20 mouse cellular contexts compared by ENCODE assay signal in the genomic region with DNA sequence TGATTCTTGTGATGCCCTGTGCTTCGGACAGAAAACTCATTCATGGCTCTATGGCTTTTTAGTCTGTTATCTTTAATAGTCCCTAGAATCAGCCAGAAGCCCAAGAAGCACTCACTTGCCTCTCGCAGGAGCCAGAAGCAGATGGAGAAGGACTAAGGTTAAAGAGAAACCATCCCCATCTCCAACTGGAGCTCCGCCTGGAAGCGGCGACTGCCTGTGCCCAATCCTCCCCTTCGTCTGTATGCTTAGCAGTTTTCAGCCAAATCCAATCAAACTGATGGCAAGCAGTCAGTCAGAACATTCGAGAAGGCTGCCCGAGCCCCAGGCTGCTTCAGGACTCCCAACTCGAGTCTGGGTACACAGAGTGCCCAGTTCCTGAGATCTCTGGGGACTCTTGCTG.
"Had no signal": no experiment of that assay in that cellular context is flagged by ENCODE, and none has a peak within 500 bp of the region (broad histone marks: within the 10 kb centered on the region; RNA-seq: fewer than 3 reads in every experiment).

No protein-coding gene starts in this region.

- H3K36me3 ChIP-seq: limb, embryonic 12.5 days; limb, embryonic 15.5 days; midbrain, embryonic 12.5 days; midbrain, embryonic 15.5 days; neural tube, embryonic 12.5 days; neural tube, embryonic 15.5 days; stomach, embryonic 15.5 days had no signal

- H3K4me1 ChIP-seq: midbrain, embryonic 12.5 days; stomach, embryonic 15.5 days had no signal

- H3K9me3 ChIP-seq: limb, embryonic 12.5 days; limb, embryonic 15.5 days; midbrain, embryonic 12.5 days; midbrain, embryonic 15.5 days; neural tube, embryonic 12.5 days; neural tube, embryonic 15.5 days; stomach, embryonic 15.5 days had no signal

- H3K4me3 ChIP-seq: limb, embryonic 12.5 days; limb, embryonic 15.5 days; midbrain, embryonic 12.5 days; midbrain, embryonic 15.5 days; neural tube, embryonic 12.5 days; neural tube, embryonic 15.5 days; stomach, embryonic 15.5 days had no signal

- H3K4me2 ChIP-seq: limb, embryonic 12.5 days; limb, embryonic 15.5 days; liver, embryonic 11.5 days; lung, embryonic 14.5 days; midbrain, embryonic 12.5 days; midbrain, embryonic 15.5 days; neural tube, embryonic 12.5 days; neural tube, embryonic 15.5 days; stomach, embryonic 15.5 days had no signal

- H3K27me3 ChIP-seq: midbrain, embryonic 12.5 days; midbrain, embryonic 15.5 days; neural tube, embryonic 12.5 days; neural tube, embryonic 15.5 days; stomach, embryonic 15.5 days had no signal

- DNase-seq: kidney, postnatal 25 days; left cerebral cortex, postnatal 4 days; liver, postnatal 0 days; retina, postnatal 1 day; right cerebral cortex, postnatal 25 days; spleen, adult 18-20 months; thymus, postnatal 25 days had no signal

- H3K9ac ChIP-seq: limb, embryonic 12.5 days; limb, embryonic 15.5 days; liver, embryonic 14.5 days; liver, postnatal 0 days; lung, embryonic 14.5 days; midbrain, embryonic 12.5 days; midbrain, embryonic 15.5 days; neural tube, embryonic 12.5 days; neural tube, embryonic 15.5 days; stomach, embryonic 15.5 days had no signal

- H3K27ac ChIP-seq: kidney, postnatal 0 days; limb, embryonic 12.5 days; limb, embryonic 15.5 days; liver, embryonic 14.5 days; macrophage; midbrain, embryonic 12.5 days; midbrain, embryonic 15.5 days; neural tube, embryonic 12.5 days; neural tube, embryonic 15.5 days; stomach, embryonic 15.5 days had no signal

- ATAC-seq: liver, postnatal 0 days; lung, postnatal 0 days; midbrain, embryonic 15.5 days had no signal
